Mouse (Mus musculus) naive thymus-derived CD4-positive, alpha-beta T cell, adult 5 months (primary cell): ENCODE measurements around the gene Gpbp1l1. TPM values are rescaled to one million over a fixed set of nuclear protein-coding genes. Genes with fewer than 3 reads are reported as not detected.

Experiments used
- polyA plus RNA-seq: library from polyadenylated mRNA; unstranded; fragments of 100-300 nt; shearing (Covaris generic); gene quantifications from one replicate; pipeline ENCODE4 v1.2.1, GENCODE M21; 2017

Gpbp1l1 gene
- polyA plus RNA-seq, result 43.7 TPM

DNA sequence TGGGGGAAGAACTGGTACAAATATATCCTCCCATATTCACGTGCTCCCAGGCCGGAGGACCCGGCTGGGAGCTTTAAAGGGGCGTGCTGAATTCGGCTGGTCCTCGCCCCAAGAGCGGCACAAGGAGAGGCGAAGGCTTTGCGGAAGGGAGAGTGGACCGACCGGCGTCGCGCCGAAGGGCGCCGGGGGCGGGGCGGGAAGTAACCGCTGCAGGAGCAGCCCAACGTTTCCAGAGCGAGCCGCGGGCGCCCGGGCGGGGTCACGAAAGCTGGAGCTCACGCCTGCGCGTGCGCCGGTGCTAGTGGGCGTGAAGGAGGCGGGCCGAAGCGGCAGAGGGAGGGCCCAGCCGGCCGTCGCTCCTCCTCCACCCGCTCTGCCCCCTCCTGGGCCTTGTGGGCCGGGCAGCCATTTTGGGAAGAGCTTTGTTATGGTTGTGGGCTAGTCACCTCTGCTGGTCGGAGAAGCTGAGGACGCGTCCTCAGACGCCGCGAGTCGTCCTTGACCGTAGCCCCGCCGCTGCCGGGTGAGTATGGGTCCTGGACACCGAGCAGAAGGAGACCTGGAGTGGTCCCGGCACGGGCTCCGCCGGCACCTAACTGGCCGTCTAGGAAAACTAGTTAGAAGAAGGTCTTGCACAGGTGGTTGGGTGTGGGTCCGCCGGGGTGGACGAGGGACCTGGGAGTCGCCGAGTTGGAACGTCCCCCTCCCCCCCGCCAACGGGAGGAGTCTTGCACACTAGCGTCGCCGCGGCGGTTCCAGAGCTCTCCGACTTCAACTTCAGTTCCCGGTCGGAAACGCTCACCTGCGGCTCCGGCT lies at the start of gene Gpbp1l1:
TSS of gene Gpbp1l1 (plus strand) at position 353 of the 816 bp plus-strand sequence.

DNA sequence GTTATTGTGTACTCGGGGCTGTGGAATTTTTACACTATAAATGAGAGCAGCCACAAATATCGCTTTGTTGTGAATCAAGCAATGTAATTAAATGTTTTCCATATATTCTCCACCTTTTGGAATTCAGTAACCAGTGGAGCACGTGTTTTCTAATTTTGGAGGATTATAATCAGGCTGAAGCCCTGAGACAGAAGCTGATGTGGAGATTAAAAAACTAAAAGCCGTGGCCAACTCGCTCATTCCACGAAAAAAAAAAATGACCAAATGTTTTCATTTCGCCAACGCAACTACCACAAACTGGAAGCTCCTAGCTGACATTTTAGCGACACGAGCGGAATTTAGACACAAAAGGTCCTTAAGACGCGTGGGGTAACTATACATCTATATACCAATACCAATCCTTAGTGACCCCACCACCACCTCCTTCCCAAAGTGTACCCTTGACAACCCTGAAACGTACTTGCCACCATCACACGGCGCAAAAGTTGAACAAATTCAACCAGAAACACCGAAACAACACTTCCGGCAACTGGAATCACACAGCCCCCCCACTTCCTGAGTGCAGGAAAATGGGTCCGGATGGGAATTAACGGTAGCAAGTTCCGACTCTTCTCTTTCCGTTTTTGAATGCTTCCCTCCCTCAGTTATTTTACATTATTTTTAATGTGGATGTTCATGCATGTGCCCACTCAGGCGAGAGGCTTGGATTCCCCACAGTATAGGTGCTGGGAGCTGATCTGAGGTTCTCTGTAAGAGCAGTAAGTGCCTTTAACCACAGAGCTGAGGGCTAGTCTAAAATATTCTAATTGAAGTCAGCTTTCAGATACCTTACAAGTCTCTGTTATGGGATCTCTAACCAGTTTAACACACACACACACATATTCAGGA lies 1.8 kb upstream of the Gpbp1l1 start, which contains the start of gene Tmem69:
TSS of gene Tmem69 (minus strand) at position 524 of the 888 bp plus-strand sequence.

DNA sequence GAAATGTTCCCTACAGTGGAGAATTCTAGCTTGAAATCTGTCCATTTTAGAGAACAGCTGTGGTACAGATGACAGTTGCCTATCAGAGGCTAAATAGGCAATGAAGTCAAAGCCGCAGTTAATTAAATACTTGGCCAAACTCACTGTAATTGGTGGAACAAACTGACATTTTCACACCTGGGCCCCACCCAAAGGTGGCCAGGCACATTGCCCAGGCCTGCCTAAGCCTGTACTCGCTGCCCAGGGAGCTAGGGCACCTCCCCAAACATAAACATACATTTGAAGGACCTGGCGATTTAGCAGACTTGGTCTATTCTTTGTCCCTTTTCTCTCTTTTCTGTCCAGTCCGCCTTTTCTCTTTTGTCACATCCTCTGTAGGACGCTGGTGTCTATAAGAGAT lies 38.9 kb downstream of the Gpbp1l1 start, which contains the start of gene Ccdc17:
TSS of gene Ccdc17 (plus strand) at position 276 of the 400 bp plus-strand sequence.

DNA sequence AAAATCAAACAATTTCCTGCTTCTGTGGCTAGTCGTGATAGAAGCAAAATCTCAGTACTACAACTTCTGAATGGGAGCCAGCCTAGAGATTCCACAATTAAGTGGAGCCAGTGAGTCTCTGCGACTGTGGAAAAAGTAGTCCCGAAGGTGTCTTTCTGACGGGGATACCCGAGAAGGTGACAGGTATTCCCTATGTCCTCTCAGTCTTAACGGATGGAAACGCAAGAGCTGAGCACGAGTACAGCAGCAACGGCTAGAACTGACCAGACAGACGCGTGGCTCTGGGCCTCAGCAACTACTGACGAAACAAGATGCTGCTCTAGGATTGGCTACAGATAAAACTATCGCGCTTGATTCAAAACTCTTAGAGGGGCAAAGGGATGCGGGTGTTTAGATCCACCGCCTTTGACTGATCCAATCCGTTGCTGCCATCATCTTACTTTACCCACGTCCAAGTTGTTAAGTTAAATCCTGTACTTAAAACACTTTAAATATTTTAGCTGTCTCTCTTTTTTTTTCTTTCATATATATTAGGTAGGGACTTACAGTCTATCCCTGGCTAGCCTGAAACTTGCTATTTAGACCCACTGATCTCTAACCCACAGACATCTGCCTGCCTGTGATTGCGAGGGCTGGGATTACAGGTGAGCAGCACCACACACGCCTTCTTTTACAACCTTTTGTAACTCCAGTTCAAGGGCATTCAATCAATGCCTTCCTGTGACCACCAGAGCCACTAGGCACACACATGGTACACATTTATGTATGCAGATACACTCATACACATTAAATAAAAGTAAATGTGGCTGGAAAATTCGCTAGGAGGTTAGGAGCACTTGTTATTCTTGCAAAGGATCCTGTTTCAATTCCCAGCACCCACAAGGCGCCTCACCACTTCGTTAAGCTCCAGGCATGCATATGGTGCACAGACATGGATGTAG lies 70.5 kb downstream of the Gpbp1l1 start, which contains the start of gene Nasp:
TSS of gene Nasp (minus strand) at position 220 of the 941 bp plus-strand sequence.

Other genes with a start within 250 kb of the Gpbp1l1 start
- 16.0 TPM for gene Mast2, start 93.5 kb upstream of the Gpbp1l1 start, polyA plus RNA-seq
- gene Ipp, start 50.1 kb upstream of the Gpbp1l1 start, polyA plus RNA-seq, result 11.9 TPM
- gene Tmem69, start 1.7 kb upstream of the Gpbp1l1 start, polyA plus RNA-seq, result 8.3 TPM
- 6.9 TPM for gene Ccdc17, start 39.0 kb downstream of the Gpbp1l1 start, polyA plus RNA-seq
- gene Nasp, start 70.3 kb downstream of the Gpbp1l1 start, polyA plus RNA-seq, result 112 TPM
- gene Akr1a1, start 94.0 kb downstream of the Gpbp1l1 start, polyA plus RNA-seq, result 236 TPM
- 505 TPM for gene Prdx1, start 127.9 kb downstream of the Gpbp1l1 start, polyA plus RNA-seq
- 3.6 TPM for gene Mmachc, start 150.7 kb downstream of the Gpbp1l1 start, polyA plus RNA-seq
- gene Ccdc163, start 150.9 kb downstream of the Gpbp1l1 start, polyA plus RNA-seq, result 4.2 TPM
- 6.3 TPM for gene Tesk2, start 163.3 kb downstream of the Gpbp1l1 start, polyA plus RNA-seq
- gene Toe1, start 250.0 kb downstream of the Gpbp1l1 start, polyA plus RNA-seq, result 43.0 TPM